Mouse (Mus musculus): ENCODE data around the gene Trpm3. TPM values are rescaled to one million over a fixed set of nuclear protein-coding genes. Genes with fewer than 3 reads are reported as not detected.
A peak's percentile ranks its signal among the peaks of the same experiment; 100 is the strongest.

Gene Trpm3
- polyA plus RNA-seq, 1 experiment from 2014 or later, result 39.8 TPM

GRCm38 (mm10) chr19:22916643-22917344 lies 777.9 kb downstream of the Trpm3 start:
- no peaks in the 10 kb centered on the region for H3K9me3 ChIP-seq (ENCODE audit: control insufficient read depth, low read length)
- no peak overlapping the region for H3K9ac ChIP-seq (ENCODE audit: low read depth, low read length)
- peak overlapping the region; percentile 55 for H3K4me2 ChIP-seq (ENCODE audit: low read length)
- H3K4me1 ChIP-seq (ENCODE audit: control insufficient read depth, insufficient read depth, low read depth, low read length), result peaks cover 9% of the 10 kb centered on the region
- ATAC-seq, result peak; percentile 97
- H3K4me3 ChIP-seq (ENCODE audit: low read length), result no peak overlapping the region; the same call in 1 of the 2 replicates
- H3K27me3 ChIP-seq (replicated peaks; ENCODE audit: control insufficient read depth, insufficient read depth, low read length), result no peaks in the 10 kb centered on the region
- peaks cover 4% of the 10 kb centered on the region; the same call in 1 of the 2 replicates for H3K36me3 ChIP-seq (ENCODE audit: control insufficient read depth, insufficient read depth, low read length)
- WGBS, result 42% methylated on average over 18 of the region's 18 CpGs
- peak overlapping the region; percentile 44 for H3K27ac ChIP-seq (ENCODE audit: low read depth, low read length)

GRCm38 (mm10) chr19:22917345-22917735 lies 778.5 kb downstream of the Trpm3 start:
- no peak overlapping the region for H3K4me2 ChIP-seq (ENCODE audit: low read length)
- no peak overlapping the region for H3K9ac ChIP-seq (ENCODE audit: low read depth, low read length)
- no peaks in the 10 kb centered on the region for H3K9me3 ChIP-seq (ENCODE audit: control insufficient read depth, low read length)
- ATAC-seq, result no peak
- H3K36me3 ChIP-seq (ENCODE audit: control insufficient read depth, insufficient read depth, low read length), result peaks cover 4% of the 10 kb centered on the region; the same call in 1 of the 2 replicates
- 87% methylated on average over 3 of the region's 3 CpGs for WGBS
- H3K27me3 ChIP-seq (replicated peaks; ENCODE audit: control insufficient read depth, insufficient read depth, low read length), result no peaks in the 10 kb centered on the region
- H3K27ac ChIP-seq (ENCODE audit: low read depth, low read length), result peak overlapping the region; percentile 44; the same call in 1 of the 2 replicates
- H3K4me3 ChIP-seq (ENCODE audit: low read length), result no peak overlapping the region
- H3K4me1 ChIP-seq (ENCODE audit: control insufficient read depth, insufficient read depth, low read depth, low read length), result peaks cover 9% of the 10 kb centered on the region

- 55% methylated on average over 5 of the region's 5 CpGs for WGBS
- ATAC-seq, result no peak
Measured at GRCm38 (mm10) chr19:22920949-22921348, 782.1 kb downstream of the Trpm3 start.

GRCm38 (mm10) chr19:22922871-22923670 lies 784.2 kb downstream of the Trpm3 start:
- WGBS, result 93% methylated on average over 18 of the region's 18 CpGs
- Histone ChIP-seq H3K4me3 (ENCODE audit: low read length) (no peak overlapping the region), H3K4me2 (ENCODE audit: low read length) (no peak overlapping the region), H3K27me3 (replicated peaks; ENCODE audit: control insufficient read depth, insufficient read depth, low read length) (no peaks in the 10 kb centered on the region), H3K36me3 (ENCODE audit: control insufficient read depth, insufficient read depth, low read length) (0 out of 2 replicates have a peak, but pooled peaks cover 2% of the 10 kb centered on the region), H3K9ac (ENCODE audit: low read depth, low read length) (no peak overlapping the region), H3K4me1 (ENCODE audit: control insufficient read depth, insufficient read depth, low read depth, low read length) (no peaks in the 10 kb centered on the region), H3K9me3 (ENCODE audit: control insufficient read depth, low read length) (no peaks in the 10 kb centered on the region), H3K27ac (ENCODE audit: low read depth, low read length) (no peak overlapping the region)
- no peak for ATAC-seq

More at GRCm38 (mm10) chr19:22920949-22921348, 782.1 kb downstream of the Trpm3 start:
- Histone ChIP-seq H3K4me1 (ENCODE audit: control insufficient read depth, insufficient read depth, low read depth, low read length) (peaks cover 9% of the 10 kb centered on the region), H3K4me2 (ENCODE audit: low read length) (no peak overlapping the region), H3K4me3 (ENCODE audit: low read length) (no peak overlapping the region), H3K9ac (ENCODE audit: low read depth, low read length) (no peak overlapping the region), H3K9me3 (ENCODE audit: control insufficient read depth, low read length) (no peaks in the 10 kb centered on the region), H3K27me3 (replicated peaks; ENCODE audit: control insufficient read depth, insufficient read depth, low read length) (no peaks in the 10 kb centered on the region), H3K36me3 (ENCODE audit: control insufficient read depth, insufficient read depth, low read length) (0 out of 2 replicates have a peak, but pooled peaks cover 2% of the 10 kb centered on the region), H3K27ac (ENCODE audit: low read depth, low read length) (no peak overlapping the region)

GRCm38 (mm10) chr19:22925284-22925683 lies 786.4 kb downstream of the Trpm3 start:
- Histone ChIP-seq H3K27me3 (replicated peaks; ENCODE audit: control insufficient read depth, insufficient read depth, low read length) (no peaks in the 10 kb centered on the region), H3K4me2 (ENCODE audit: low read length) (no peak overlapping the region), H3K36me3 (ENCODE audit: control insufficient read depth, insufficient read depth, low read length) (no peaks in the 10 kb centered on the region), H3K4me1 (ENCODE audit: control insufficient read depth, insufficient read depth, low read depth, low read length) (peaks cover 2% of the 10 kb centered on the region), H3K4me3 (ENCODE audit: low read length) (no peak overlapping the region), H3K9ac (ENCODE audit: low read depth, low read length) (no peak overlapping the region), H3K27ac (ENCODE audit: low read depth, low read length) (no peak overlapping the region), H3K9me3 (ENCODE audit: control insufficient read depth, low read length) (no peaks in the 10 kb centered on the region)
- WGBS, result 92% methylated on average over 3 of the region's 3 CpGs
- ATAC-seq, result no peak

- Histone ChIP-seq H3K4me1 (ENCODE audit: control insufficient read depth, insufficient read depth, low read depth, low read length) (peaks cover 5% of the 10 kb centered on the region), H3K4me3 (ENCODE audit: low read length) (no peak overlapping the region), H3K27me3 (replicated peaks; ENCODE audit: control insufficient read depth, insufficient read depth, low read length) (no peaks in the 10 kb centered on the region), H3K4me2 (ENCODE audit: low read length) (no peak overlapping the region), H3K27ac (ENCODE audit: low read depth, low read length) (no peak overlapping the region), H3K36me3 (ENCODE audit: control insufficient read depth, insufficient read depth, low read length) (no peaks in the 10 kb centered on the region), H3K9ac (ENCODE audit: low read depth, low read length) (no peak overlapping the region), H3K9me3 (ENCODE audit: control insufficient read depth, low read length) (no peaks in the 10 kb centered on the region)
- 75% methylated on average over 9 of the region's 9 CpGs for WGBS
- ATAC-seq, result no peak
Measured at GRCm38 (mm10) chr19:22926753-22927152, 787.9 kb downstream of the Trpm3 start.

- 90% methylated on average over 6 of the region's 6 CpGs for WGBS
- H3K4me1 ChIP-seq (ENCODE audit: control insufficient read depth, insufficient read depth, low read depth, low read length), result peaks cover 5% of the 10 kb centered on the region
- H3K27ac ChIP-seq (ENCODE audit: low read depth, low read length), result no peak overlapping the region
- no peak overlapping the region for H3K4me2 ChIP-seq (ENCODE audit: low read length)
- no peak for ATAC-seq
- H3K9me3 ChIP-seq (ENCODE audit: control insufficient read depth, low read length), result no peaks in the 10 kb centered on the region
- no peaks in the 10 kb centered on the region for H3K36me3 ChIP-seq (ENCODE audit: control insufficient read depth, insufficient read depth, low read length)
- H3K9ac ChIP-seq (ENCODE audit: low read depth, low read length), result no peak overlapping the region
- no peaks in the 10 kb centered on the region for H3K27me3 ChIP-seq (replicated peaks; ENCODE audit: control insufficient read depth, insufficient read depth, low read length)
- no peak overlapping the region for H3K4me3 ChIP-seq (ENCODE audit: low read length)
Measured at GRCm38 (mm10) chr19:22928366-22928765, 789.5 kb downstream of the Trpm3 start.

GRCm38 (mm10) chr19:22929768-22930167 lies 790.9 kb downstream of the Trpm3 start:
- Histone ChIP-seq H3K4me2 (ENCODE audit: low read length) (no peak overlapping the region), H3K4me3 (ENCODE audit: low read length) (no peak overlapping the region), H3K36me3 (ENCODE audit: control insufficient read depth, insufficient read depth, low read length) (no peaks in the 10 kb centered on the region), H3K27me3 (replicated peaks; ENCODE audit: control insufficient read depth, insufficient read depth, low read length) (no peaks in the 10 kb centered on the region), H3K4me1 (ENCODE audit: control insufficient read depth, insufficient read depth, low read depth, low read length) (peaks cover 5% of the 10 kb centered on the region), H3K9me3 (ENCODE audit: control insufficient read depth, low read length) (no peaks in the 10 kb centered on the region), H3K27ac (ENCODE audit: low read depth, low read length) (peak overlapping the region; percentile 44; the same call in 1 of the 2 replicates), H3K9ac (ENCODE audit: low read depth, low read length) (no peak overlapping the region)
- no peak for ATAC-seq
- 81% methylated on average over 6 of the region's 6 CpGs for WGBS

- ATAC-seq, result peak; percentile 84
- Histone ChIP-seq H3K9me3 (ENCODE audit: control insufficient read depth, low read length) (no peaks in the 10 kb centered on the region), H3K36me3 (ENCODE audit: control insufficient read depth, insufficient read depth, low read length) (no peaks in the 10 kb centered on the region), H3K9ac (ENCODE audit: low read depth, low read length) (no peak overlapping the region), H3K27me3 (replicated peaks; ENCODE audit: control insufficient read depth, insufficient read depth, low read length) (no peaks in the 10 kb centered on the region), H3K27ac (ENCODE audit: low read depth, low read length) (no peak overlapping the region; the same call in 1 of the 2 replicates), H3K4me2 (ENCODE audit: low read length) (no peak overlapping the region), H3K4me3 (ENCODE audit: low read length) (no peak overlapping the region), H3K4me1 (ENCODE audit: control insufficient read depth, insufficient read depth, low read depth, low read length) (peaks cover 5% of the 10 kb centered on the region)
- 60% methylated on average over 7 of the region's 7 CpGs for WGBS
Measured at GRCm38 (mm10) chr19:22930368-22930834, 791.6 kb downstream of the Trpm3 start.
